Mouse (Mus musculus): Measurements from ENCODE around the gene Ptov1. TPM values are rescaled to one million over a fixed set of nuclear protein-coding genes. Genes with fewer than 3 reads are reported as not detected.
A peak's percentile ranks its signal among the peaks of the same experiment; 100 is the strongest.
"Not testable (repeated sequence)": the region's sequence is repeated elsewhere in the genome, so short reads cannot be mapped to it uniquely, and the experiment has no call there.

The Ptov1 gene
- polyA plus RNA-seq, 1 experiment from 2014 or later, result 331 TPM

DNA sequence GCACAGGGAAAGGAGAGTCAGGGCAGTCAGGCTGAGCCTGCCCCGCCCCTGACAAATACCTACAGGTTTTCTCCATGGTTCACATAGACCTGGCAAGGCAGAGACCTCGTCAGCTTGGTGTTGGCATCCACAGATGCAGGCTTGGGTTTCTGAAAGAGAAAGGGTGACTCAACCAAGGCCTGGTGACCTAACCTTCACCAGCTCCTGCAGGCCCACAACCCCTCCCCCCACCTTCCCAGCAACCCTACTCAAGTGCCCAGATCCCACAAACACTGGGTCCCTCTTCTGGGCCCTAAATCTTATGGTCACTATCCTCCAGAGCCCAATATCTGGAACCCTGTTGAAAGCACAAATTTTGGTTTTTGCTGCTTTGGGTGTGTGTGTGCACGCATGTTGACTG, 13.4 kb upstream of the Ptov1 start:
- Histone ChIP-seq H3K27me3 (ENCODE audit: control insufficient read depth, insufficient read depth, low read length) (no peaks in the 10 kb centered on the region), H3K9me3 (ENCODE audit: control insufficient read depth, low read length) (no peaks in the 10 kb centered on the region), H3K4me3 (ENCODE audit: low read depth, low read length) (no peak overlapping the region), H3K27ac (ENCODE audit: low read depth, low read length) (no peak overlapping the region), H3K9ac (ENCODE audit: low read depth, low read length) (no peak overlapping the region), H3K4me1 (replicated peaks; ENCODE audit: control insufficient read depth, insufficient read depth, low read length) (no peaks in the 10 kb centered on the region), H3K36me3 (ENCODE audit: control insufficient read depth, insufficient read depth, low read length) (peaks cover 37% of the 10 kb centered on the region), H3K4me2 (replicated peaks; ENCODE audit: low read depth, low read length) (no peak overlapping the region)
- ATAC-seq (ENCODE audit: low FRiP score), result no peak
- WGBS, result 100% methylated on average over 3 of the region's 3 CpGs
- DNase-seq (ENCODE audit: low spot score), result no peak

DNA sequence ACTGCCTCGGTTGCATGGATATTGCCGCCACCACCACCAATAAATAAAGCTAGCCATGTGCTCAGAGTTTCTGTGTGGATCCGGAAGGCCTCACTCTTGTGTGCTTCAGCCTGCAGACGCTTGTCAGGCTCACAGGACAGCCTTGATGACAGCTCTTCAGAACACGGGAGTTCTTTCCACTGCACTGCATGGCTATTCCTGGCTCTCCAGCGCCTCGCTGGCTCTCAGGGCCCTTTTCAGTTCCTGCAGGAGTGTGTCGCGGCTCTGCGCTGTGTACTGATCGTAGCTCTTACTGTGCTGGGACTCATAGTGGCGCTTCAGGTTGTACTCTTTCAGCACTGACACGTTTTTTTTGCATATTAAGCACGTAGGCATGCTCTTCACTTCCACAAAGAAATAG, 8.2 kb upstream of the Ptov1 start:
- no peak overlapping the region for H3K4me2 ChIP-seq (replicated peaks; ENCODE audit: low read depth, low read length)
- H3K27ac ChIP-seq (ENCODE audit: low read depth, low read length), result no peak overlapping the region
- H3K27me3 ChIP-seq (ENCODE audit: control insufficient read depth, insufficient read depth, low read length), result no peaks in the 10 kb centered on the region
- no peaks in the 10 kb centered on the region for H3K9me3 ChIP-seq (ENCODE audit: control insufficient read depth, low read length)
- peaks cover 31% of the 10 kb centered on the region for H3K36me3 ChIP-seq (ENCODE audit: control insufficient read depth, insufficient read depth, low read length)
- ATAC-seq (ENCODE audit: low FRiP score) (no peak), DNase-seq (ENCODE audit: low spot score) (no peak)
- H3K9ac ChIP-seq (ENCODE audit: low read depth, low read length), result no peak overlapping the region
- H3K4me1 ChIP-seq (replicated peaks; ENCODE audit: control insufficient read depth, insufficient read depth, low read length), result no peaks in the 10 kb centered on the region
- 93% methylated on average over 14 of the region's 14 CpGs for WGBS
- no peak overlapping the region for H3K4me3 ChIP-seq (ENCODE audit: low read depth, low read length)

DNA sequence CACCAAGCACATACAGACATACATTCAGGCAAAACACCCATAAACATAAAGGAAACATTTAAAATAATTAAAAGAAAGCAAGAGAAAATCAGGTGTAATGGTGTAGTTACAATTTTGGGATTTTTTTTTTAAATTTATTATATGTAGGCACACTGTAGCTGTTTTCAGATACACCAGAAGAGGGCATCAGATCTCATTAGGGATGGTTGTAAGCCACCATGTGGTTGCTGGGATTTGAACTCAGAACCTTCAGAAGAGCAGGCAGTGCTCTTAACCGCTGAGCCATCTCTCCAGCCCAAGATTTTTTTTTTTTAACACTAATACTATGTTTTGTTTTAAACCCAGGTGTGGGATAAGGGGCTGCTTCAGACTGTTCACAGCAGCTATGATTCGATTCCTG, 2.2 kb upstream of the Ptov1 start:
- not testable (repeated sequence) for DNase-seq (ENCODE audit: low spot score); ATAC-seq (ENCODE audit: low FRiP score); H3K36me3 ChIP-seq (ENCODE audit: control insufficient read depth, insufficient read depth, low read length); H3K9me3 ChIP-seq (ENCODE audit: control insufficient read depth, low read length); H3K27me3 ChIP-seq (ENCODE audit: control insufficient read depth, insufficient read depth, low read length); H3K4me2 ChIP-seq (replicated peaks; ENCODE audit: low read depth, low read length); H3K27ac ChIP-seq (ENCODE audit: low read depth, low read length); H3K4me3 ChIP-seq (ENCODE audit: low read depth, low read length); H3K9ac ChIP-seq (ENCODE audit: low read depth, low read length)
- peaks cover 12% of the 10 kb centered on the region for H3K4me1 ChIP-seq (replicated peaks; ENCODE audit: control insufficient read depth, insufficient read depth, low read length)
- 91% methylated on average over 2 of the region's 2 CpGs for WGBS

DNA sequence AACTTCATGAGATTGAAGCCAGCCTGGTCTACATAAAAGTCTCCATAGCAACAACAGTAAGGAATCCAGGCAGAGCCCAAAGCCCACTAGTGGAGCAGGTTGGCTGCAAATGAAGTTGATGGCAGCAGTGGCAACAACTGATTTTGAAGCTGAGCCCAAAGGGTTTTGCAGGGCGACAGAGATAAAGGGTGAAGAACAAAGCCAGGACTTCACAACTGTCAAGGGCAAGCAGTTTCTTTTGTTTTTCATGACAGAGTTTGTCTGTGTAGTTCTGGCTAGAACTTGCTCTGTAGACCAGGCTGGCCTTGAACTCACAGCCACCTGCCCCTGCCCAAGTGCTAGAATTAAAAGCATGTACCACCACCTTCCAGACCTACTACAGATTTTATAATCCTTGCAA, 1.6 kb upstream of the Ptov1 start:
- H3K9me3 ChIP-seq (ENCODE audit: control insufficient read depth, low read length), result no peaks in the 10 kb centered on the region
- H3K27ac ChIP-seq (ENCODE audit: low read depth, low read length), result no peak overlapping the region
- H3K4me2 ChIP-seq (replicated peaks; ENCODE audit: low read depth, low read length), result no peak overlapping the region
- no peak for DNase-seq (ENCODE audit: low spot score)
- H3K36me3 ChIP-seq (ENCODE audit: control insufficient read depth, insufficient read depth, low read length), result no peaks in the 10 kb centered on the region
- H3K9ac ChIP-seq (ENCODE audit: low read depth, low read length), result no peak overlapping the region
- H3K4me1 ChIP-seq (replicated peaks; ENCODE audit: control insufficient read depth, insufficient read depth, low read length), result peaks cover 12% of the 10 kb centered on the region
- WGBS, result 42% methylated on average over 1 of the region's 1 CpGs
- no peak overlapping the region for H3K4me3 ChIP-seq (ENCODE audit: low read depth, low read length)
- ATAC-seq (ENCODE audit: low FRiP score), result no peak
- H3K27me3 ChIP-seq (ENCODE audit: control insufficient read depth, insufficient read depth, low read length), result no peaks in the 10 kb centered on the region

DNA sequence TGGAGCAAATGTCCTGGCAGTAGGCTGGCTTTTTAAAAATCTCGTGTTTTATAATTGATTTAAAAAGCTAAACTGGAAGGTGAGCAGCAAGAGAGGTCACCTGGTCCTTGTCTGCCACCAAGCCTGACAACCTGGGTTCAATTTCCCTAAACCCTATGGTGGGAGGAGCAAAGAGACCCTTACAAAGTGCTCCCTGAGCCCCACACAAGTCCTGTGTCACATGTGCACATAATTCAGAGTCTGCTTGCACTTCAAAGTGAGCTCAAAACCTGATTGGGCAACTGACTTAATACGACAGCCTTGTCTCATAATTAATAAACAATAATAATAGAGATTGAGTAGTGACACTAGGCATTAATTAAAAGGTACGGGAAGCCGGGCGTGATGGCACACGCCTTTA, 1.0 kb upstream of the Ptov1 start:
- H3K27ac ChIP-seq (ENCODE audit: low read depth, low read length), result peak overlapping the region; percentile 100; the same call in 1 of the 2 replicates
- H3K4me1 ChIP-seq (replicated peaks; ENCODE audit: control insufficient read depth, insufficient read depth, low read length), result peaks cover 12% of the 10 kb centered on the region
- H3K9ac ChIP-seq (ENCODE audit: low read depth, low read length), result peak overlapping the region; percentile 100
- WGBS, result 85% methylated on average over 6 of the region's 6 CpGs
- no peaks in the 10 kb centered on the region for H3K9me3 ChIP-seq (ENCODE audit: control insufficient read depth, low read length)
- no peaks in the 10 kb centered on the region for H3K27me3 ChIP-seq (ENCODE audit: control insufficient read depth, insufficient read depth, low read length)
- no peak overlapping the region; the same call in 1 of the 2 replicates for H3K4me3 ChIP-seq (ENCODE audit: low read depth, low read length)
- no peaks in the 10 kb centered on the region for H3K36me3 ChIP-seq (ENCODE audit: control insufficient read depth, insufficient read depth, low read length)
- DNase-seq (ENCODE audit: low spot score) (no peak), ATAC-seq (ENCODE audit: low FRiP score) (no peak)
- no peak overlapping the region for H3K4me2 ChIP-seq (replicated peaks; ENCODE audit: low read depth, low read length)

DNA sequence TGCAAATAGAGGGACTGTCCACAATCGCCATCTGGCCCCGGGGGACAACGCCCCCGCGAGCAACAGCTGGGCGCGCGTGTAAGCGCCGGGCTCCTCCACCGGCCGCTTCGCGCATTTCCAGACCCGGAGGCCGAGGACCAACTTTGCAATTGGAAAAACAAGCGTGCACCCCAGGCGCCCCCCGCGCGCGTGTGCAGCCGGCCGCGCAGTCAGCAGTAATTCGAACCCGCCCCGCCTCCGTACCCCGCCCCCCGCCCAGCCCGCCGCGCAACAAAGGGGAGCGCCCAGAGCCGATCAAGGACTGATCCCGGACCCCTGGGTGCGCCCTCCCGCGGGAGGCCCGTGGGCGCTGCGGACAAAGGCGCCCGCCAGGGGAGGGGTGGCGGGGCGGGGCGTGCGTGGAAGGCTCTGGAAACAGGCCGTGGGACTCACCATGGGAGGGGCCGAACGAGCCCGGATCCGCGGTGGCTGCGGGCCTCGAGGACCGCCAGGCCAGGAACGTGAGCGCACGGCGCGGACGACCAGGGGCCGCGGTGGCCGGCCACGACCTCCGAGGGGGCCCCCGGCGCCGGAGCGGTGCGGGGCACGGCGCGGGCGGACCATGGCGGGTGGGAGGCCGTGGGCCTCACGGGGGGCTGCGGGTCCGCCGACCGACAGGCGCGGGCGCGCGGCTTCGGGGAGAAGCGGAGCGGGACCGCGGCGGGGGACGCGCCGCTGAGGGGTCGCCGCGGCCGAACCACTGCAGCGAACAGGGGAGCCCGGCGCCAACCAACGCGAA, 480 bp downstream of the Ptov1 start:
- peak overlapping the region; percentile 79 for H3K4me2 ChIP-seq (replicated peaks; ENCODE audit: low read depth, low read length)
- H3K4me3 ChIP-seq (ENCODE audit: low read depth, low read length), result peak overlapping the region; percentile 98
- no peaks in the 10 kb centered on the region for H3K9me3 ChIP-seq (ENCODE audit: control insufficient read depth, low read length)
- H3K9ac ChIP-seq (ENCODE audit: low read depth, low read length), result peak overlapping the region; percentile 100
- H3K27me3 ChIP-seq (ENCODE audit: control insufficient read depth, insufficient read depth, low read length), result no peaks in the 10 kb centered on the region
- peak overlapping the region; percentile 100 for H3K27ac ChIP-seq (ENCODE audit: low read depth, low read length)
- DNase-seq (ENCODE audit: low spot score), result peak; percentile 70
- ATAC-seq (ENCODE audit: low FRiP score), result peak; percentile 46
- 0 out of 2 replicates have a peak, but pooled peaks cover 7% of the 10 kb centered on the region for H3K36me3 ChIP-seq (ENCODE audit: control insufficient read depth, insufficient read depth, low read length)
- H3K4me1 ChIP-seq (replicated peaks; ENCODE audit: control insufficient read depth, insufficient read depth, low read length), result peaks cover 12% of the 10 kb centered on the region
- WGBS, result under 1% methylated on average over 83 of the region's 108 CpGs

DNA sequence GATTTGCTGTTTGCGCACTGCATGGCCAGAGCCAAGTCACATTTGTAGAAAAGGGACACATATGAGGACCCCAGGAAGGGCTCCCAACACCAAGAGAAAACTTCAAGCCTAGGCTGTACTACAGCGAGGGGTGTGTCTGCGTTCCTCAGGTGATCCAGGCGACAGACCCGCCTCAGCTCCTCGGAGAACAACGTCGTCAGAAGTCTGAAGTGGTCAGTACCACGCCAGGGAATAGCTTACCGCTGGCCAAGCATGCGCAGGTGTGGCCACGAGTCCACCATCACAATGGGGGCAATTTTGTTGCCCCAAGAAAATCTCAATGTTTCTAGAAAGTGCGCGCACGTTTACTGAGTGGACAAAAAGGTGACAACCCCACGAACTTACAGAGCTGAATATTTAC, 1.1 kb downstream of the Ptov1 start:
- ATAC-seq (ENCODE audit: low FRiP score) (no peak), DNase-seq (ENCODE audit: low spot score) (no peak)
- peak overlapping the region; percentile 100 for H3K9ac ChIP-seq (ENCODE audit: low read depth, low read length)
- no peaks in the 10 kb centered on the region for H3K9me3 ChIP-seq (ENCODE audit: control insufficient read depth, low read length)
- peaks cover 12% of the 10 kb centered on the region for H3K4me1 ChIP-seq (replicated peaks; ENCODE audit: control insufficient read depth, insufficient read depth, low read length)
- peak overlapping the region; percentile 98 for H3K4me3 ChIP-seq (ENCODE audit: low read depth, low read length)
- whole genome bisulfite sequencing, result 8% methylated on average over 16 of the region's 16 CpGs
- H3K27ac ChIP-seq (ENCODE audit: low read depth, low read length), result 0 out of 2 replicates have a peak overlapping the region, but pooled peaks have one; percentile 100
- H3K36me3 ChIP-seq (ENCODE audit: control insufficient read depth, insufficient read depth, low read length), result peaks cover 12% of the 10 kb centered on the region; the same call in 1 of the 2 replicates
- peak overlapping the region; percentile 79 for H3K4me2 ChIP-seq (replicated peaks; ENCODE audit: low read depth, low read length)
- H3K27me3 ChIP-seq (ENCODE audit: control insufficient read depth, insufficient read depth, low read length), result no peaks in the 10 kb centered on the region

DNA sequence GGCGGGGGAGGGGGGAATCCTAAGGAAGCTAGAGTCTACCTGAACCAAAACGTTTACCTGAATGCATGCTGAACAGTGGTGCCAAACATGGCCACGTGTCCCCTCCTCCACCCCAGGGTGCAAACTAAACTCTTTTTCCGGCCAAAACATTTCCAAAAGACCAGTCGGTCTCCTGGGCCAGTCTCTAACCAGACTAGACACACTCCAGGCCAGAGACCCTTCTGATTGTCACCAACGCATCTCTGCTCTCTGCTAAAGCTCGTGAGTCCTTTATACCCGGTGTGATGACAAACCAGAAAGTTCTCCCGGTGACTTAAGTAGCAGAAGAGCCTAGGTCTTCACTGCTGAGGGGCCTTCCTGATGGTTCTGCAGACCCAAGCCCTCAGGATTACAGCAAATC, 1.8 kb downstream of the Ptov1 start:
- H3K9me3 ChIP-seq (ENCODE audit: control insufficient read depth, low read length), result no peaks in the 10 kb centered on the region
- DNase-seq (ENCODE audit: low spot score) (no peak), ATAC-seq (ENCODE audit: low FRiP score) (no peak)
- H3K36me3 ChIP-seq (ENCODE audit: control insufficient read depth, insufficient read depth, low read length), result peaks cover 17% of the 10 kb centered on the region; the same call in 1 of the 2 replicates
- no peak overlapping the region for H3K27ac ChIP-seq (ENCODE audit: low read depth, low read length)
- peak overlapping the region; percentile 98 for H3K4me3 ChIP-seq (ENCODE audit: low read depth, low read length)
- H3K4me2 ChIP-seq (replicated peaks; ENCODE audit: low read depth, low read length), result peak overlapping the region; percentile 79
- no peaks in the 10 kb centered on the region for H3K27me3 ChIP-seq (ENCODE audit: control insufficient read depth, insufficient read depth, low read length)
- peaks cover 12% of the 10 kb centered on the region for H3K4me1 ChIP-seq (replicated peaks; ENCODE audit: control insufficient read depth, insufficient read depth, low read length)
- peak overlapping the region; percentile 100 for H3K9ac ChIP-seq (ENCODE audit: low read depth, low read length)
- WGBS, result 52% methylated on average over 9 of the region's 9 CpGs

Data from hindbrain, embryonic 11.5 days (tissue).